Mouse (Mus musculus) intestine, embryonic 15.5 days (tissue): ENCODE measurements around the gene Klhl32. TPM values are rescaled to one million over a fixed set of nuclear protein-coding genes. Genes with fewer than 3 reads are reported as not detected.
A peak's percentile ranks its signal among the peaks of the same experiment; 100 is the strongest.

Experiments
- ATAC-seq: fragments of 200-750 bp; cut with Nextera tagmentation; 2 replicates; pipeline ENCODE4 v1.8.0; 2017; ENCODE audit warnings: moderate TSS enrichment, moderate library complexity
- H3K27ac ChIP-seq: fragments of 300-500 bp; sonication (generic); 2 replicates; pipeline ENCODE4 v1.5.1; 2015; ENCODE audit warnings: mild to moderate bottlenecking, inconsistent platforms
- H3K27me3 ChIP-seq: fragments of 300-500 bp; sonication (generic); replicated peaks from 2 replicates; pipeline ENCODE4 v1.6.1; 2015; ENCODE audit warnings: inconsistent platforms
- H3K36me3 ChIP-seq: fragments of 300-500 bp; sonication (generic); 2 replicates; pipeline ENCODE4 v1.6.1; 2015; ENCODE audit warnings: inconsistent platforms
- H3K4me1 ChIP-seq: fragments of 300-500 bp; sonication (generic); replicated peaks from 2 replicates; pipeline ENCODE4 v1.6.1; 2015; ENCODE audit warnings: inconsistent platforms
- H3K4me2 ChIP-seq: fragments of 300-500 bp; sonication (generic); replicated peaks from 2 replicates; pipeline ENCODE4 v1.6.1; 2015; ENCODE audit warnings: mild to moderate bottlenecking, inconsistent platforms
- H3K4me3 ChIP-seq: fragments of 300-500 bp; sonication (generic); replicated peaks from 2 replicates; pipeline ENCODE4 v1.5.1; 2015; ENCODE audit warnings: inconsistent platforms
- H3K9ac ChIP-seq: fragments of 300-500 bp; sonication (generic); 2 replicates; pipeline ENCODE4 v1.6.1; 2015; ENCODE audit warnings: inconsistent platforms
- H3K9me3 ChIP-seq: fragments of 300-500 bp; sonication (generic); 2 replicates; pipeline ENCODE4 v1.6.1; 2016; ENCODE audit warnings: inconsistent platforms
- WGBS: fragments of 180-500 bp; shearing (Covaris S2); methylation state at CpG from one replicate; pipeline ENCODE4 v1.1.7; 2015; 5-methylcytosine and 5-hydroxymethylcytosine counted together
- polyA plus RNA-seq: library from polyadenylated mRNA; unstranded; fragments of >200 nt; fragmentation: Nextera tagmentation; extraction: Ambion mirVana; gene quantifications from 2 replicates; pipeline ENCODE4 v1.2.1, GENCODE M21; 2015

Klhl32 gene
- polyA plus RNA-seq, 1 experiment from 2014 or later, result 3.6 TPM

- no peaks in the 10 kb centered on the region for H3K4me1 ChIP-seq
- WGBS, result 44% methylated on average over 16 of the region's 16 CpGs
- H3K36me3 ChIP-seq, result no peaks in the 10 kb centered on the region
- no peak overlapping the region for H3K4me3 ChIP-seq
- H3K9me3 ChIP-seq, result no peaks in the 10 kb centered on the region
- no peak overlapping the region for H3K4me2 ChIP-seq
- H3K27ac ChIP-seq, result no peak overlapping the region
- ATAC-seq, result no peak
- no peak overlapping the region for H3K9ac ChIP-seq
- H3K27me3 ChIP-seq, result no peaks in the 10 kb centered on the region
These were observed 58.4 kb downstream of the Klhl32 start for GRCm38 (mm10) chr4:24792416-24792981.

- Histone ChIP-seq H3K9me3 (no peaks in the 10 kb centered on the region), H3K27me3 (no peaks in the 10 kb centered on the region), H3K4me1 (no peaks in the 10 kb centered on the region), H3K36me3 (no peaks in the 10 kb centered on the region), H3K27ac (no peak overlapping the region), H3K4me2 (no peak overlapping the region), H3K4me3 (no peak overlapping the region), H3K9ac (no peak overlapping the region)
- no peak for ATAC-seq
- 81% methylated on average over 1 of the region's 1 CpGs for WGBS
These were observed 61.6 kb downstream of the Klhl32 start for GRCm38 (mm10) chr4:24789331-24789730.

GRCm38 (mm10) chr4:24785757-24786532, 65.0 kb downstream of the Klhl32 start:
- no peaks in the 10 kb centered on the region for H3K4me1 ChIP-seq
- ATAC-seq, result peak; percentile 79

GRCm38 (mm10) chr4:24765919-24766318, 85.0 kb downstream of the Klhl32 start:
- WGBS, result 89% methylated on average over 2 of the region's 2 CpGs
- Histone ChIP-seq H3K27me3 (no peaks in the 10 kb centered on the region), H3K9me3 (no peaks in the 10 kb centered on the region), H3K9ac (no peak overlapping the region), H3K4me1 (no peaks in the 10 kb centered on the region), H3K4me3 (no peak overlapping the region), H3K27ac (no peak overlapping the region), H3K4me2 (no peak overlapping the region), H3K36me3 (no peaks in the 10 kb centered on the region)
- no peak for ATAC-seq

More at GRCm38 (mm10) chr4:24785757-24786532, 65.0 kb downstream of the Klhl32 start:
- H3K4me3 ChIP-seq, result no peak overlapping the region
- H3K9me3 ChIP-seq, result no peaks in the 10 kb centered on the region
- no peaks in the 10 kb centered on the region for H3K27me3 ChIP-seq
- H3K4me2 ChIP-seq, result no peak overlapping the region
- H3K27ac ChIP-seq, result no peak overlapping the region
- WGBS, result 50% methylated on average over 7 of the region's 7 CpGs
- no peaks in the 10 kb centered on the region for H3K36me3 ChIP-seq
- no peak overlapping the region for H3K9ac ChIP-seq

- Histone ChIP-seq H3K4me3 (no peak overlapping the region), H3K4me2 (no peak overlapping the region), H3K9ac (no peak overlapping the region), H3K27ac (no peak overlapping the region), H3K4me1 (no peaks in the 10 kb centered on the region), H3K36me3 (no peaks in the 10 kb centered on the region), H3K9me3 (no peaks in the 10 kb centered on the region), H3K27me3 (no peaks in the 10 kb centered on the region)
- ATAC-seq, result no peak
- 64% methylated on average over 3 of the region's 3 CpGs for WGBS
These were observed 85.5 kb downstream of the Klhl32 start for GRCm38 (mm10) chr4:24765469-24765868.

- Histone ChIP-seq H3K4me1 (no peaks in the 10 kb centered on the region), H3K27ac (no peak overlapping the region), H3K9ac (no peak overlapping the region), H3K9me3 (no peaks in the 10 kb centered on the region), H3K4me3 (no peak overlapping the region), H3K27me3 (no peaks in the 10 kb centered on the region), H3K4me2 (no peak overlapping the region), H3K36me3 (no peaks in the 10 kb centered on the region)
- WGBS, result 71% methylated on average over 2 of the region's 2 CpGs
- no peak for ATAC-seq
These were observed 86.4 kb downstream of the Klhl32 start for GRCm38 (mm10) chr4:24764558-24764957.

GRCm38 (mm10) chr4:24763451-24763850, 87.5 kb downstream of the Klhl32 start:
- Histone ChIP-seq H3K9me3 (no peaks in the 10 kb centered on the region), H3K9ac (no peak overlapping the region), H3K4me2 (no peak overlapping the region), H3K4me1 (no peaks in the 10 kb centered on the region), H3K36me3 (no peaks in the 10 kb centered on the region), H3K27me3 (no peaks in the 10 kb centered on the region), H3K27ac (no peak overlapping the region), H3K4me3 (no peak overlapping the region)
- 92% methylated on average over 4 of the region's 4 CpGs for whole genome bisulfite sequencing
- ATAC-seq, result no peak

GRCm38 (mm10) chr4:24758954-24759353, 92.0 kb downstream of the Klhl32 start:
- no peak for ATAC-seq
- Histone ChIP-seq H3K4me2 (no peak overlapping the region), H3K4me1 (no peaks in the 10 kb centered on the region), H3K36me3 (no peaks in the 10 kb centered on the region), H3K27me3 (no peaks in the 10 kb centered on the region), H3K27ac (no peak overlapping the region), H3K9ac (no peak overlapping the region), H3K9me3 (no peaks in the 10 kb centered on the region), H3K4me3 (no peak overlapping the region)
- 81% methylated on average over 1 of the region's 1 CpGs for WGBS

GRCm38 (mm10) chr4:24752517-24753208, 98.3 kb downstream of the Klhl32 start:
- Histone ChIP-seq H3K4me2 (no peak overlapping the region), H3K27ac (no peak overlapping the region), H3K4me1 (no peaks in the 10 kb centered on the region), H3K4me3 (no peak overlapping the region), H3K9me3 (no peaks in the 10 kb centered on the region), H3K9ac (no peak overlapping the region), H3K27me3 (no peaks in the 10 kb centered on the region), H3K36me3 (no peaks in the 10 kb centered on the region)
- ATAC-seq, result no peak
- 78% methylated on average over 8 of the region's 8 CpGs for WGBS

- H3K9me3 ChIP-seq, result no peaks in the 10 kb centered on the region
- no peaks in the 10 kb centered on the region for H3K4me1 ChIP-seq
- 79% methylated on average over 6 of the region's 6 CpGs for WGBS
- ATAC-seq, result no peak
- no peaks in the 10 kb centered on the region for H3K27me3 ChIP-seq
- H3K27ac ChIP-seq, result no peak overlapping the region
- no peak overlapping the region for H3K4me2 ChIP-seq
- H3K9ac ChIP-seq, result no peak overlapping the region
- H3K36me3 ChIP-seq, result no peaks in the 10 kb centered on the region
- H3K4me3 ChIP-seq, result no peak overlapping the region
These were observed 113.8 kb downstream of the Klhl32 start for GRCm38 (mm10) chr4:24737080-24737479.

- no peaks in the 10 kb centered on the region for H3K27me3 ChIP-seq
- no peak overlapping the region for H3K9ac ChIP-seq
- 27% methylated on average over 3 of the region's 3 CpGs for WGBS
- no peaks in the 10 kb centered on the region for H3K9me3 ChIP-seq
- H3K27ac ChIP-seq, result no peak overlapping the region
- no peaks in the 10 kb centered on the region for H3K36me3 ChIP-seq
- no peaks in the 10 kb centered on the region for H3K4me1 ChIP-seq
- no peak overlapping the region for H3K4me3 ChIP-seq
- no peak overlapping the region for H3K4me2 ChIP-seq
- ATAC-seq, result peak; percentile 53; the same call in 1 of the 2 replicates
These were observed 130.1 kb downstream of the Klhl32 start for GRCm38 (mm10) chr4:24720834-24721233.

GRCm38 (mm10) chr4:24715559-24715958, 135.4 kb downstream of the Klhl32 start:
- no peak for ATAC-seq
- Histone ChIP-seq H3K9me3 (no peaks in the 10 kb centered on the region), H3K27ac (no peak overlapping the region), H3K4me1 (no peaks in the 10 kb centered on the region), H3K9ac (no peak overlapping the region), H3K36me3 (no peaks in the 10 kb centered on the region), H3K4me3 (no peak overlapping the region), H3K4me2 (no peak overlapping the region), H3K27me3 (no peaks in the 10 kb centered on the region)
- WGBS, result 71% methylated on average over 4 of the region's 4 CpGs
